Mouse (Mus musculus) heart, postnatal 25 days (tissue): ENCODE results near the gene Tcp11. TPM values are rescaled to one million over a fixed set of nuclear protein-coding genes. Genes with fewer than 3 reads are reported as not detected.

Source experiments
- DNase-seq: peaks from one replicate; pipeline ENCODE4 v3.0.0; 2022; ENCODE audit warnings: low spot score
- intact Hi-C: fragments of 180-260 bp; cut with DNase I; formaldehyde crosslinking; loops from one replicate; pipeline ENCODE4 v1.15.1; 2025
- total RNA-seq, 2 experiments: library from RNA; stranded (reverse); gene quantifications; 2 replicates each; pipeline ENCODE4 v1.2.3; 2021

The Tcp11 gene
- total RNA-seq, 2 experiments from 2014 or later = not detected

GRCm38 (mm10) chr17:28019785-28020696 lies 60.4 kb downstream of the Tcp11 start:
- intact Hi-C loops = no loop called here

GRCm38 (mm10) chr17:28018776-28019175 lies 61.7 kb downstream of the Tcp11 start:
- no peak for DNase-seq
- intact Hi-C loops = no loop called here

More at GRCm38 (mm10) chr17:28019785-28020696, 60.4 kb downstream of the Tcp11 start:
- DNase-seq = no peak

GRCm38 (mm10) chr17:28018344-28018743 lies 62.1 kb downstream of the Tcp11 start:
- intact Hi-C loops = no loop called here

More at GRCm38 (mm10) chr17:28018344-28018743, 62.1 kb downstream of the Tcp11 start:
- DNase-seq = no peak

Other genes with a start within 250 kb of the Tcp11 start
- gene Snrpc, start 242.5 kb downstream of the Tcp11 start, total RNA-seq = 10 to 100 TPM; 59.9 to 60.7 TPM
- gene Uhrf1bp1, start 224.2 kb downstream of the Tcp11 start, total RNA-seq = 10 to 100 TPM; 14.0 to 14.8 TPM
- gene Anks1, start 171.3 kb downstream of the Tcp11 start, total RNA-seq = 10 to 100 TPM; 56.8 to 61.6 TPM
- 10 to 100 TPM; 21.3 to 22.5 TPM for gene Taf11, start 170.8 kb downstream of the Tcp11 start, total RNA-seq
- under 1 TPM; 0.53 to 0.73 TPM for gene Scube3, start 61.5 kb upstream of the Tcp11 start, total RNA-seq
- 10 to 100 TPM; 11.5 to 12.4 TPM for gene Zfp523, start 96.5 kb upstream of the Tcp11 start, total RNA-seq
- gene Def6, start 127.1 kb upstream of the Tcp11 start, total RNA-seq = 1 to 10 TPM; 2.4 to 2.8 TPM
- 10 to 100 TPM; 40.4 to 40.6 TPM for gene Ppard, start 152.1 kb upstream of the Tcp11 start, total RNA-seq
- gene Fance, start 232.9 kb upstream of the Tcp11 start, total RNA-seq = 10 to 100 TPM; 10.5 to 11.1 TPM
- 100 to 1,000 TPM; 359 to 375 TPM for gene Rpl10a, start 247.8 kb upstream of the Tcp11 start, total RNA-seq